Mouse (Mus musculus) MEL (cell line): ENCODE data around the gene Mrpl14. TPM values are rescaled to one million over a fixed set of nuclear protein-coding genes. Genes with fewer than 3 reads are reported as not detected.

Experiments used
- polyA plus RNA-seq, 2 experiments: library from polyadenylated mRNA; stranded (reverse) in 1 of 2; unstranded in 1 of 2; fragments of >175 nt in 1 of 2; fragments of >200 nt in 1 of 2; gene quantifications; 2 replicates each; pipeline versions ENCODE4 v1.2.1 to v1.2.4; 2012; ENCODE audit warnings: low replicate concordance in 2 of 2, low read depth in 1 of 2; ENCODE audit not compliant: insufficient read length in 2 of 2, insufficient read depth in 1 of 2, missing spikeins in 1 of 2
- total RNA-seq: library from RNA; depleted of rRNA; stranded (reverse); fragments of 300-350 nt; gene quantifications from 2 replicates; pipeline ENCODE4 v1.2.3, GENCODE M21; 2012; rRNA removed

Mrpl14 gene
- total and polyA plus RNA-seq, 3 experiments, result 66.2 to 159 TPM; not detected in 1

Other genes starting within 250 kb of the Mrpl14 start
- gene Spats1, start 210.9 kb upstream of the Mrpl14 start, total RNA-seq, result 1.4 and 1.5 TPM in 2 replicates
- 100 to 1,000 TPM in 1 of 2 experiments, 1 to 10 TPM in 1; 2.5 to 149 TPM for gene Spats1, start 210.9 kb upstream of the Mrpl14 start, polyA plus RNA-seq
- 13.6 and 14.4 TPM in 2 replicates for gene Aars2, start 179.5 kb upstream of the Mrpl14 start, total RNA-seq
- 10 to 100 TPM; 25.6 to 63.5 TPM for gene Aars2, start 179.5 kb upstream of the Mrpl14 start, polyA plus RNA-seq
- gene Tcte1, start 162.9 kb upstream of the Mrpl14 start, total RNA-seq, result not detected in 2 replicates
- gene Tcte1, start 162.9 kb upstream of the Mrpl14 start, polyA plus RNA-seq, result not detected
- 0.15 and 0.33 TPM in 2 replicates for gene Tmem151b, start 136.6 kb upstream of the Mrpl14 start, total RNA-seq
- gene Tmem151b, start 136.6 kb upstream of the Mrpl14 start, polyA plus RNA-seq, result 1 to 10 TPM in 1 of 2 experiments, not detected in 1; 1.1 TPM
- 2.7 and 3.3 TPM in 2 replicates for gene Nfkbie, start 130.6 kb upstream of the Mrpl14 start, total RNA-seq
- gene Nfkbie, start 130.6 kb upstream of the Mrpl14 start, polyA plus RNA-seq, result 1 to 10 TPM in 1 of 2 experiments, not detected in 1; 5.7 TPM
- 65.8 and 81.7 TPM in 2 replicates for gene Slc35b2, start 122.4 kb upstream of the Mrpl14 start, total RNA-seq
- 100 to 1,000 TPM in 1 of 2 experiments, not detected in 1; 111 TPM for gene Slc35b2, start 122.4 kb upstream of the Mrpl14 start, polyA plus RNA-seq
- 1,032 and 1,220 TPM in 2 replicates for gene Hsp90ab1, start 113.1 kb upstream of the Mrpl14 start, total RNA-seq
- over 10,000 TPM in 1 of 2 experiments, 1,000 to 10,000 TPM in 1; 4,130 to 27,726 TPM for gene Hsp90ab1, start 113.1 kb upstream of the Mrpl14 start, polyA plus RNA-seq
- 200 and 238 TPM in 2 replicates for gene Slc29a1, start 86.7 kb upstream of the Mrpl14 start, total RNA-seq
- 100 to 1,000 TPM in 1 of 2 experiments, not detected in 1; 341 TPM for gene Slc29a1, start 86.7 kb upstream of the Mrpl14 start, polyA plus RNA-seq
- not detected in 2 replicates for gene Mymx, start 84.2 kb upstream of the Mrpl14 start, total RNA-seq
- gene Mymx, start 84.2 kb upstream of the Mrpl14 start, polyA plus RNA-seq, result not detected
- gene Capn11, start 27.0 kb upstream of the Mrpl14 start, total RNA-seq, result not detected in 2 replicates
- under 1 TPM in 1 of 2 experiments, not detected in 1; 0.03 TPM for gene Capn11, start 27.0 kb upstream of the Mrpl14 start, polyA plus RNA-seq
- gene Tmem63b, start 583 bp downstream of the Mrpl14 start, total RNA-seq, result 12.0 and 12.3 TPM in 2 replicates
- 10 to 100 TPM in 1 of 2 experiments, not detected in 1; 37.9 TPM for gene Tmem63b, start 583 bp downstream of the Mrpl14 start, polyA plus RNA-seq
- gene 1600014C23Rik, start 47.5 kb downstream of the Mrpl14 start, total RNA-seq, result 0.81 and 2.1 TPM in 2 replicates
- 1 to 10 TPM in 1 of 2 experiments, not detected in 1; 2.7 TPM for gene 1600014C23Rik, start 47.5 kb downstream of the Mrpl14 start, polyA plus RNA-seq